Mouse (Mus musculus) v-Abl transformed pro-B cells (cell line): ENCODE data around the gene Gdpd4.

ENCODE experiments used
- in situ Hi-C, 2 experiments: fragments of 400-800 bp; cut with MboI; formaldehyde crosslinking; loops; one replicate each; pipeline ENCODE4 v1.15.1; 2025; ENCODE audit not compliant: unreplicated experiment in 2 of 2

Gdpd4 gene

GRCm38 (mm10) chr7:97919742-97920141 lies at the start of gene Gdpd4:
Gene Gdpd4 (plus strand): TSS chr7:97919955.
- in situ Hi-C loops, result no loop called here

- in situ Hi-C loops, result no loop called here
These were observed 47.4 kb upstream of the Gdpd4 start for GRCm38 (mm10) chr7:97872396-97872795.

GRCm38 (mm10) chr7:97873317-97873716 lies 46.4 kb upstream of the Gdpd4 start:
- in situ Hi-C loops, result no loop called here

GRCm38 (mm10) chr7:97877846-97878538 lies 41.8 kb upstream of the Gdpd4 start:
- in situ Hi-C loops, result no loop called here

GRCm38 (mm10) chr7:97911646-97912045 lies 8.1 kb upstream of the Gdpd4 start:
- in situ Hi-C loops, result no loop called here

- in situ Hi-C loops, result no loop called here
These were observed 4.8 kb upstream of the Gdpd4 start for GRCm38 (mm10) chr7:97914833-97915516.

GRCm38 (mm10) chr7:97925819-97926218 lies 6.1 kb downstream of the Gdpd4 start:
- in situ Hi-C loops, result no loop called here

GRCm38 (mm10) chr7:97926978-97927377 lies 7.2 kb downstream of the Gdpd4 start:
- in situ Hi-C loops, result no loop called here

GRCm38 (mm10) chr7:97944485-97944884 lies 24.7 kb downstream of the Gdpd4 start:
- in situ Hi-C loops, result no loop called here

GRCm38 (mm10) chr7:97972486-97972885 lies 52.7 kb downstream of the Gdpd4 start:
- in situ Hi-C loops, result no loop called here

- in situ Hi-C loops, result loop anchor here in 1 of 2 experiments (25.0 kb wide), 1 partner anchor 540 kb away; no protein-coding TSS in a partner anchor
These were observed 57.7 kb downstream of the Gdpd4 start for GRCm38 (mm10) chr7:97977463-97977862.

- in situ Hi-C loops, result loop anchor here (5.0 to 25.0 kb wide), 6 partner anchors 103 to 562 kb away; partner anchors contain the start of gene B3gnt6 (in 2 of the 2)
These were observed 64.5 kb downstream of the Gdpd4 start for GRCm38 (mm10) chr7:97984108-97984834.

- in situ Hi-C loops, result no loop called here
These were observed 82.9 kb downstream of the Gdpd4 start for GRCm38 (mm10) chr7:98002617-98003016.

GRCm38 (mm10) chr7:98048101-98048824 lies 128.5 kb downstream of the Gdpd4 start:
- in situ Hi-C loops, result no loop called here

GRCm38 (mm10) chr7:98051980-98052379 lies 132.2 kb downstream of the Gdpd4 start:
- in situ Hi-C loops, result loop anchor here (5.0 to 25.0 kb wide), 2 partner anchors 35 to 1090 kb away; partner anchors contain the start of gene Nars2 (in 1 of the 2)

- in situ Hi-C loops, result loop anchor here (5.0 to 25.0 kb wide), 2 partner anchors 33 to 1092 kb away; partner anchors contain the start of gene Nars2 (in 1 of the 2)
These were observed 134.7 kb downstream of the Gdpd4 start for GRCm38 (mm10) chr7:98054461-98054860.

GRCm38 (mm10) chr7:98054942-98055341 lies 135.2 kb downstream of the Gdpd4 start:
- in situ Hi-C loops, result loop anchor here (5.0 to 25.0 kb wide), 2 partner anchors 32 to 1093 kb away; partner anchors contain the start of gene Nars2 (in 1 of the 2)

GRCm38 (mm10) chr7:98066229-98066628 lies 146.5 kb downstream of the Gdpd4 start:
- in situ Hi-C loops, result loop anchor here in 1 of 2 experiments (25.0 kb wide), 1 partner anchor 1104 kb away; the partner anchor contains the start of gene Nars2

GRCm38 (mm10) chr7:98071620-98072019 lies 151.9 kb downstream of the Gdpd4 start:
- in situ Hi-C loops, result loop anchor here in 1 of 2 experiments (5.0 to 25.0 kb wide), 2 partner anchors 46 to 1109 kb away; partner anchors contain the start of genes Myo7a and Nars2

- in situ Hi-C loops, result no loop called here
These were observed 157.7 kb downstream of the Gdpd4 start for GRCm38 (mm10) chr7:98077453-98077852.
